Mouse (Mus musculus) natural killer cell, adult 2 months (primary cell): ENCODE data around the gene Plekhd1.

Source experiments
- DNase-seq, 2 experiments: peaks; one replicate each; pipeline ENCODE4 v3.0.0; 2022; ENCODE audit warnings: low spot score in 2 of 2

Plekhd1 gene

DNA sequence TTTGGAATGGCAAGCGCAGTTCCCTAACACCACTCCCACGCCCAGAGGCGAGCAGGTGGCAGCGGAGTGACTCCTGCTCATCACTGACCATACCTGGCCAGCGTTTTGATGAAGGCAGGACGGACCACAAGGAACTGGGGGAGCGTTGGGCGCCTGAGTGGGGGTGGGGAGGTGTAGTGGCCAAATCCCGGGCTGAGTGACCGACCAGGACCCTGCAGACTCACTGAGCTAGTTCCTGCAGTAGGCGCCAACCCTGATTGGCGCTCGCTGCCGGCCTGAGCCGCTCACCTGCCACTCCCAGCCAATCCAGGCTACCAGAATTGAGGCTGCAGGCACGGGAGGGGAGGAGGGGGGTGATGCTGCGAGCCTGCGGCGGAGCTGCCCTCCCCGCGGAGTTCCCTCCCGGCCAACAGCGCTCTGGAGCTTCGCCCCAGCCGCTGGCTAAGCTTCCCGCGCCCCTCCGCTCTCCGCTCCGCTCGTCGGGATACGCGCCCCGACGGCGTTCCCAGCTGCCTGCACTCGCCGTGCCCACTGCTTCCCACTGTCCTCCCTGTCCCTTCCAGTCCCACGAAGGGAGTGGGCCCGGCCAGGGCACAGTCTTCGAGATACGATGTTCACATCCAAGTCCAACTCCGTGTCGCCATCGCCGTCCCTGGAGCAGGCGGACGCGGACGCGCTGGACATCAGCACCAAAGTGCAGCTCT, at the start of gene Plekhd1:
TSS of gene Plekhd1 (plus strand) at position 323 of the 704 bp plus-strand sequence.
- DNase-seq: peak in 1 of 2 experiments; percentile 8

DNA sequence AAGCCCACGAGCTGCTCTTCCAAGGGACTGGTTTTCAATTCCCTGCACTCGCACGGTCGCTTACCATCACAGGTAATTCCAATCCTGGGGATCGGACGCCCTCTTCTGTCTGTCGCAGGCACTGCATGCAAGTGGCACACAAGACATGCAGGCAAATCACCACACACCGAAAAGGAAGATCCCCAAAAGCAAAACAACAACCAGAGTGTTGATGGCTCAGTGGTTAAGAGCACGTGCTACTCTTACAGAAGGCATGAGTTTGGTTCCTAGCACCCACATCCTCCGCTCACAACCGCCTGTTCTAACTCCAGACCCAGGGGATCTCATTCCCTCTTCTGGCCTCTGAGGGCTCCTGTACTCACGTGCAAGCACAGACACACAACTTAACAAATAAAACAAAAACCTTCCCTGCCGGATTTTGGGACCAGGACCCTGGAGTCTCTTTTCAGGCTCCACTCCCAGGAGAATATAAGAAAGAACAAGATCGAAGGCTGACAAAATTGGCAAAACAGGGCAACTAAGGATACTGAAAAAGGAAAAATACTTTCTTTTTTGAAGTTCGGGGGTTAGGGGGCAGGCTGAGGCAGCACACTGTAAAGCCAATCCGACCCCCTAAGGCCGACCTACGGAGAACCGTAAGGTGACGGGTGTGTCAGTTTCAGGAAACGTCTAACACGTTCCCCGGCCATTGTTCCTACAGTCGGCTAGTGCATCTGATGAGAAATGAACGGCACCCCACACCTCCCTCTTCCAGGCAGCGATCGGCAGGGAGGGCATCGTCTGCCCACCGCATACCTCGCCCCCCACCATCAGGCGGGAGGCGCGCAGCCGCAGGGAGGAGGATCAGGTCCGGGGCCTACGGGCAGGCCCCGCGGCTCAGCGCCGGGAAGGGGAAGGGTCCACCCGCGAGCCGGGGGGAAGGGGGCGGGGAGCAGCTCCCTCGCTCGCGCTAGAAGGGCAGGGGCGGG, 49.4 kb upstream of the Plekhd1 start:
- DNase-seq: peak; percentile 65 to 74

DNA sequence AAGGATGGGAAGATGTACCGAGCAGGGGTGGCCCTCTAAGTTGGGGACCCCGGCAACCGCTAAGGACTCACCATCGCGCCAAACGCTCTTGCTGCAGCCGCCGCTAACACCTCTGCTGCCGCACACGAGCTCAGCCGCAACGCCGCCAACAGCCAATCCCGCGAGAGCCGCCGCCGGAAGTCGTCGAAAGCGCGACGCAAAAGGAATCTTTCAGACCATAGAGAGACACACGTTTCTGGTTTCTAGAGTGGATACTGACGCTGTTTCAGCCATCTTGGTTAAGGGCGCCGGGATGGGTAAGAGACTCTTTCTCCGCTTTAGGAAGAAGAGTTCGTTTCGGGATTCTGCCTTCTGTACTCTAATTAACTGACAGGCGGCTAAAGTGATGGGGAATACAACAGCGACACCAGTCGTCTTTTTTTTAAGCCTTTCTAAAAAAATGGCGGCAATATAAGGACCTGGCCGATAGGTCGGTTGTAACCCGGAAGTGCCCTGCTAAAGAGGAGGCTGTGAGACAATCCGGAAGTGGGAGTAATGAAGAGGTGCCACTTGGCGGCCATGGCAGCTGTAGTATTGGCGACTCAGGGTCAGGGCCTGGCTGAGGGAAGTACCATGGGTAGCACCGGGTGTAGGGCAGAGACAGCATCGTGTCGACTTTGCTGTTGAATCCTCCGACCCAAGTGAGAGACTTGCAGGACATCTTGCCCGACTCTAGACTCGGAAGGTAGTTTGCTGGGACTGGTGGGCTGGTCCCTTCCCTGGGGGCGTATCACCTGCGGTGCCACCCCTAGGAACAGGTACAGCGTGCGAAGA, 48.5 kb upstream of the Plekhd1 start, which contains the start of the genes Slc39a9 and Erh:
TSS of gene Slc39a9 (plus strand) at position 191 of the 813 bp plus-strand sequence.
TSS of gene Erh (minus strand) at position 649 of the 813 bp plus-strand sequence.
- DNase-seq: peak; percentile 93 to 94

DNA sequence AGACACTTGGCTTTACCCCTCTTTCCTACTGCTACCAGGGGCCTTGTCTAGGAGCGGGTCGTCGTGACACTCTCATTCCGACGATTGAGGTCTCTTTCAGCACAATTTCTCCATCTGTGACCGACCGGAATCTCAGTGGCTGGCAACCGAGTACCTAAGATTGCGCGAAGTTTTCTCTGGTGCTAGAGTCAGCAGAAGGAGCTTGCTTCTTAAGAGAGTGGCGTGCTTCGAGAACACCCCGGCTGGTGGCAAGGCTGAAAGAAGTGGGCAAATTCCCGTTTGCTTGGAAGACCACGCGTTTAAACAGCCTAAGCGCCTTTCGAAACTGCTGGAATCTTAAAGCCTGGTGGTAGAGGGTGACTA, 47.9 kb upstream of the Plekhd1 start:
- DNase-seq: no peak

DNA sequence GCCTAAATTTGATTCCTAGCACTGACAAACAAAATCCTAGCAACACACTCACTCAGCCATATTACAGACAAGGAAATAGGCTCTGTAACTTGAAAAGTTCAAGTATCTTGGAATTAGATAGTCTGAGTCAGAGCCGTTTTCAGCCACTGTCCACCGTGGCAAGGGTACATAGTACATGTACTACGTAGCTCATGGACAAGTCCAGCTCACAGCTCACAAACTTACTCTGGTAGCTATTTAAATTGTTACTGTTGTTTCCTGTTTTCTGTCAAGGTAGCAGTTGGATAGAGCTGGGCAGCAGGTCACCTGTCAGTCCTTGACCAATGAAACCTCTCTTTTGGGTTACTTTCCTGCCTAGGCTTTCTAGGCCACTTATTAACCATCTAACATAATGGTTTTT, 46.0 kb upstream of the Plekhd1 start:
- DNase-seq: no peak

DNA sequence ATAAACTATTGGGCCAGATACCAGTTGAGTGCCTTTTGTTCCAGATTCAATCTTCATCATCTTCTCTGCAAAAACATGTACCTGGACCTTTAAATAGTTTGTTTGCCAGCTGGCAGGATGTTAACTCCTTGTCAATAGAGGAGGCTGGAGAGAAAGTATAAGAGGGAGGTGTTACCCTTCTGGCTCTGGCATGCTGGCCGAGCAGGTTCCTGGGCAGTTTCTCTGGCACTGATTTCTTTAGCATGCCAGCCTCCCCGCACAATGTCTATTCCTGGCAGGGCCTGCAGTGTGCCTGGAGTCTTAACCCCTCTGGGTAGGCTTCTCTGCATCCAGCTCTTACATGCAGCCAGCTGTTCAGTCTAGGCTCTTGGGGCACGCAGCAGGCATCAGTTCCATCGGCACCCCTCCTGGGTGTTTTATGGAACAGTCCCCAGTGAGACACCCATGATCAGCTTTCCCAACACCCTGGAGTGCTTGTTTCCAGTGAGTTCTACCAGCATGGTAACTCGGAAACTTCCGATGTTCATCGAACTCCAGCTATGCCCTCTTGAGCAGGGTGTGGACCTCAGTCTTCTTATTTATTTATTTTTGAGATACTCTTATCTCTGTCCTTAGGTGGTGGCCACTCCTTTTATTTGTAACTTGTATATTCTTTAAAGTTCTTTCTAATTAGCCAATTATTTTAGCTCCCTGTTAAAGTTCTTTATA, 38.3 kb upstream of the Plekhd1 start:
- DNase-seq: no peak

DNA sequence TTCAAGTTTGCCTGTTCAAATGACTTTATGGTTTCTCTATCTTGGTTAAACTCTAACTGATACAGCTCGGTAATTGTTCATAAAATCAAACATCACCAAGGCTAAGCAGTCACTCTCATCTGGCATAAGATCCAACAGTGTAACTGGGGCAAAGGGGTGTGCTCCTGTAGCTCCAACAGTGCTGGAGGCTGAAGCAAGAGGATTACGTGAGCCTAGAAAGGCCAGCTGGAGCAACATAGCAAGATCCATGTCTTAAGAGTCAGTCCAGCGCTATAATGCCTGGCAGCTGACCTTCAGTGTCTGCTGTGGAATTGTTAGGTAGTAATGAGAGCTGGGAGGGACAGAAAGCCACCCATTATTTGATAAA, 37.7 kb upstream of the Plekhd1 start:
- no peak for DNase-seq

DNA sequence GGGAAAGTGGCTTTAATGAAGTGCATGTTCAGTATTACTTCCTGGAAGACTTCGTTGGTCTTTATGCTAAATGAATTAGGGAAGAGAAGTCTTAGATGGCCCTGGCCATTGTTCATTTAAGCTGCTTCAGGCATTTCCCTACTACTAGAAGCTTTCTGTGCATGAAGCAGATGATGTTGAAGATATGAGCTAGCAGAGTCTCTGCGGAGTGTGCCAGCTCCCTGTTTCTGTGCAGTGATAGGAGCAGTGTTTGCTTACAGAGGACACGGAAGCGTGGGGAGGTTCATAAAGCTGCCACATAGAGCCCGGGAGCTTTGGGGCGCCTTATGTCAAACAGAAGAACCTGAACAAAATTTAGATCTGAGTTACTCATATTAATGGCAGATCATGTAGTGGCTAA, 33.7 kb upstream of the Plekhd1 start:
- DNase-seq: no peak

DNA sequence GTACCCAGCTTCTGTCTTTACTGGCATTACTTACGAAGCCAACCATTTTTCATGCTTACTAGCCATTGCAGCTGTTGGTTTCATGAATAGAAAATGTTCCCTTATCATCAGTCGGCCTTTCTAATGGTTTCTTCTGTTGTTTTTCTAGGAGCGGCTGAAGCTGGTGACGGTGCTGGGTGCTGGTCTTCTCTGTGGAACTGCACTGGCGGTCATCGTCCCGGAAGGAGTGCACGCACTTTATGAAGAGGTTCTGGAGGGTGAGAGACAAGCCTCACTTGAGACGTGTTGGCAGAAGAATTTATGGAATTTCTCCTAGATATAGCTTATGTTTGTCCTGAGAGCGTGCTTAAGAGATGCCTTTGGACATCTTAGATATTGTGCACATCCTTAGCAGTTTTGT, 30.1 kb upstream of the Plekhd1 start:
- DNase-seq: no peak

DNA sequence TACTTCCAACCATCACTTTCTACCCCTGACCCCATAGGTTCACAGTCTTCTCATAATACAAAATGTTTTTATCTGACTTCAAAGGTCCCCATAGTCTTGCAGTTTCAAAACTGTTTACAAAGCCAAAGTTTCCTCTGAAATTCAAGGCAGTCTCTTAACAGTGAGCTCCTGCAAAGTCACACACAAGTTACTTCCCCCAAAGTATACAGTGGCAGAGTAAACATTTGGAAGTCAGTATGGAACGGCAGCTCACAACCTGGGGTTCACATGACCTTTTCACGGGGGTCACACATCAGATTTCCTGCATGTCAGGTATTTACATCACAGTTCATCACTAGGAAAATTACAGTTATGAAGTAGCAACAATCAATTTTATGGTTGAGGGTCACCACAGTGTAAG, 28.5 kb upstream of the Plekhd1 start:
- no peak for DNase-seq

DNA sequence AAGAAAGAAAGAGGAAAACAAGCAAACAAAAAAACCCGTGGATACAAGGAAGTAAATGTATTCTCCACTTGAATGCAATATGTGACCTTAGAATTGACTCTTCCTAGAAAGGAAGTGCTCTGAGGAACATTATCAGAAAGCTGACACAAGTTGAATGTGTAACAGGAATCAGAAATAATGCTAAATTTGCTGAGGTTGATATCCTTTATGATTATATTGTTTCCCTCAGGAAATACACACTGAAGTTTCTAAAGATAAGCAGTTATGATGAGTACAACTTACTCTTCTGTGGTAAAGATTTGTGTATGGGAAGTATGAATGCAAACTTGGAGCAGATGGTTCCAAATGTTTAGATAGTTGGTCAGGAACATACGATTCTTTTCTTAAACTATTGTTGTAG, 24.0 kb upstream of the Plekhd1 start:
- DNase-seq: no peak

DNA sequence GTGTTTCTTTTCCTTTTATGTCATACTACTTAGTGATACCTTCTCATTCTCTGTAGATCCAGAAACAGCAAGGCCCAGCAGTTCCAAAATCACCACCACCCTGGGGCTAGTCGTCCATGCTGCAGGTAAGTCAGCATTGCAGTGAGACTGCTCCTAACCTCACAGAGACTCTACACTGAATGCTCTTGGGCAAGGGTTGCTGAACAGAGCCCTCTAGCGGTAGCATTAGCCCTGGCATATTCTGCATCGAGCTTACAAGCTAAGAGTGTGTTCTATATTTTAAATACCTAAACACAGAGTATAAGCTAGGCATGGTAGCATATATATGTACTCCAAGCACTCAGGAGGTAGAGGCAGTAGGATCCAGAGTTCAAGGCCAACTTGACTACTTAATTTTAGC, 19.2 kb upstream of the Plekhd1 start:
- DNase-seq: peak; percentile 6 to 8

DNA sequence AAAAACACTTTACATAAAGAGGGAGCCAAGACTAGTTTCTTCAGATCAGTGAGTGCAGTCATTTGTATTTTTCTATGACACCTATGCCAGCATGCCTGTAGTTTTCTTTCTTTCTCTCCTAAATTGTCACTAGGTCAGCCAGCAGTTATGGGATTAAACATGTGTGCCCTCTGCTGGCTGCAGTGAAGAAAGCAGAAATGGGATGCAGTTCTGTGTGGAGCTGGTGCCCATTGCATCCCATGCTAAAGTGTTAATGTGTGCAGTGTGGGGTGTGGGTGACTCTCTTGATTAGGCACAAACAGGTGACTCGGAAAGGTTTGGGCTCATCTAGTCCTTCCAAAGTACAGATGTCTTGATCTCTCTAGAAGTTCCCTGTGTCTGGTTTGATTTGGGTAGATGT, 11.1 kb upstream of the Plekhd1 start:
- no peak for DNase-seq

DNA sequence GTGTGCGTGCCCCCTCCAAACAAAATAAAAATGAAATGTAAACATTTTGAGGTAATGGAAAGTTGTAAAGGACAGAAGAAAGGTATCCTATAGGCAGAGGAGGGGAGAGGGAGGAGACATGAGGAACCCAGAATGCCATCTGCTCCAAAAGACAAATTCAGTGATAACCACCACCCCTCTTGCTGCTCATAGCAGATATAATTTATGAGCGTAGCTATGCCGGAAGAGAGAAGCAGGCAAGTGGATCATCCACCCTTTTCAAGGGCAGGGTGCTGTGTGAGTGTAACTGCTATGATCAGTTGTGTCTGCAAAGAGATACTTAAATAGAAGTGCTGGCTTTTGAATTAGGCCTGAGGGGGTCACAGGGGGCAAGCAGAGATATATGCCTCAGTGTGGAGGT, 8.8 kb upstream of the Plekhd1 start:
- no peak for DNase-seq

DNA sequence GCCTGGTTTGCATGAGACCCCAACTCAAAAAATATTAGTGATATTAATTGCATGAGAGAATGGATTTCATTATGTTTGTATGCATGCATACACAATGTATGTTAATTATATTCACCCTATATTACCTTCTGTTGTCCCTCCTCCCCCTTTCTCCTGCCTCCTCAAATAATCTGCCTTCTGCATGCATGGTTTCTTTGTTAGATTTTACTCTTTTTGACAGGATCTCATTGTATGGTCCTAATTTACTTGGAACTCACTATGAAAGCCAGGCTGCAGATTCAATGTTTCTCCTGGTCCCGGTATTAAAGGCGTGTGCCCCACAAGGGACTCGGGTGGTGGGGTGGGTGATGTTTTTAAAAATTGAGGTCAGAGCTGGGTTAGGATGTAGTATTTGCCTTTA, 8.1 kb upstream of the Plekhd1 start:
- no peak for DNase-seq

DNA sequence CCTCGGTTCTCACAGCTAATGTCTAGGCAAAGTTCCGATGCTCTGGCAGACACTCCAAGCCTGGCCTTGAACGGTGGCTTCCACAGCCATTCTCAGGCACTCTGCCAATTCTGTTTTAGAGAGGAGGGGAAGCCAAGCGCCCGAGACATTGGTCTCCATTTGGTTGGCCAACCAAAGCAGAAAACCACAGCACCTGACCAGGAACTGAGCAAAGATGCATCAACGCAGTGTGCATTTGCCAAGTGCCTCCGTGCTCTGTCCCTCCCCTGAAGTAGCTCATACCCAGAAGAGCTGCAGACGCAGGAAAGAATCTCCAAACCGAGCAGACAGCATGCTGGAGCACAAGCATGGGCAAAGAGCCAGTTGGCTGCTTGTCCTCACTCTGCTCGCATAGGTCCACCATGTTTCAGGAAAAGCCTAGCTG, 4.6 kb upstream of the Plekhd1 start:
- no peak for DNase-seq

DNA sequence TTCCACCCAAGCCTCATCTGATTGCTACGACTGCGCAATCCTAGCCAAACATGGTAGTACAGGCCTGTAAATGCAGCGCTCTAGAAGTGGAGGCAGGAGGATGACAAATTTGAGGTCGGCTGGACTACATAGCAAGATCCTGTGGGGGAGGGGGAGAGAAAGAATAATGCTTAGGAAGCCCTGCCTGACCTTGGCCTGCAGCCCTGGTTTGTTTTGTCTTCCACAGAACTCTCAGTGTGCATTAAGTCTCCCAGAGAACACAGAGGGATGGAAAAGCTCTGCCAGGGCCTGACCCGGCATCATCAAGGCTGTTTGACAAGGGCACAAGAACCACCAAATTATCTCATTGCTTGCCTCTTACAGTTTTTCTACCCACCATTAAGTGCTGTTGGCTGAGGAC, 2.7 kb upstream of the Plekhd1 start:
- no peak for DNase-seq

DNA sequence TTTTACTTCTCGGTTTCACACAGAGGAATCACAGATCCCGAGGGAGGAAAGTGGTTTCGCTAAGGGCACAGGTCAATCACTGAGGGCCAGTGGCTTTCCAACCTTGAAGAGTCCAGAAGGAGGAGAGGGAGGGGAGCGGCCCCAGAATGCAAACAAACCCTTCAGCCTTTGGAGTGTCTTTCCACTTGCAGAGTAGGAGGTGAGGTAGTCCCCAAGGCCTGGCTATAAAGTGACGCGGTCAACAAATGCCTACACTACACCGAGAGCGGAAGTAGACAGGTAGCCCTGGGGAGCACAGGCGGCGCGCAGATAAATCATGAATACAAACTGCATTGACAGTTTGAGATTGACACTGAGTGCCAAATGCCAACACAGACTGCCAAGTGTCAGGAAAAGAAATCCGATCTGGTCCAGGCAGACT, 710 bp upstream of the Plekhd1 start:
- no peak for DNase-seq

DNA sequence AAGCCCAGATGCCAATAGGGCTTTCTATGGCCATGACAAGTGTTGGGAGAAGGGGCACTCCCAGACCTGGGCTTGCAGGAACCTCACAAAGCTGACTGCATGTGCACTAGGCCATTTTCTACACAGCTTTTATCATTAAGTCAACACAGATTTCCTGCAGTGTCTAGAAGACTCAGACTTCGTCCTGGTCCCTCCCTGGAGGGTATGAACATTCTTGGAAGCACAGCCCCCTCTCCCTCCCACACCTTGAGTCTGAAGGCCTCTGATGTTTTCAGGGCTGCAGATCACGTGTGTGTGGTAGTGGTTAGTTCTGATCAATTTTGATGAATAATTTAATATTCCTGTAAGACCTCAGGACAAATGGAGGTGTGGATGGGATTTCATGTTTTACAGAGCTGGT, 1.3 kb downstream of the Plekhd1 start:
- no peak for DNase-seq

DNA sequence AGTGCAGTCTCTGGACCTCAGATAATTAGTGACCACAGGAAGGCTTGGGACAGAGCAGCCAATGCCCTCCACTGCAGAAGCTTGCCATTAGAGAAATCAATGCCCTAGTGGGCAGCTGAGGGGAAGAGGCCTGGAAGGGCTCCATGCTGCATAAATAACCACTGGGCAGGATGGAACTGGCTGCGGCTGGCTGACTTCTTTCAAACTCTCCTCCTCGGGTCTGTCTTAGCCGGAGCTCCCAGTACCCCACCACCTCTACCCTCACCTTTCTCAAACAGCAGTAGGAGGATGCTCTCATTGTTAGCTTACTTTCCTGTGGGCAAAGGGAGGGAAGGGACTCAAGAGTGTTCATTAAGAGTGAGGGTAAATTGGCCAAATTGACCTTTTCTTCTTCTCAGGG, 2.6 kb downstream of the Plekhd1 start:
- DNase-seq: no peak

DNA sequence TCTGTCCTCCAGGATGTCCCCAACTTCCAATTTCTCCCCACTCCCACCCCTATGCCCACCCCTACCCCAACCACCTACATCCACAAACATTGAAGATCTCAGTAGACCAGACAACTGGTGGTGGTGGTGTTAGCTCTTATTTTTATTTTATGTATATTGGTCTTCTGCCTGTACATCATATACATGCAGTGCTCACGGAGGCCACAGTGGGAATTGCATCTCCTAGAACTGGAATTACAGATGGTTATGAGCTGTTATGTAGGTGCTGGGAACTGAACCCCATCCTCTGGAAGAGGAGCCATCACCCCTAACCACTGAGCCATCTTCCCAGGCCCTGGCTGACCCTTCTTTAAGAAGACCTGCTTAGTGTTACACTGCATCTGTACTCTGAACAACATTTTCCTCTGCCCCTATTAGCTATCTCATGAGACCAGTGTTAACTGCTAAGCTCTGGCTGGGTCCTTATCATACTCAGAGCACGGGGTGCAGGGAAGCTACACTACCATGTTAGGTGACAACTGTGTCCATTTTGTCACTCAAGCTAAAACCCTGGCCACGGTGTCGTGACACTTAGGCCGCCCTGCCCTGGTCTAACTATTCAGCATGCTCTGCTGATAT, 6.2 kb downstream of the Plekhd1 start:
- DNase-seq: no peak
